Mouse (Mus musculus): ENCODE data around the gene Gm20388. TPM values are rescaled to one million over a fixed set of nuclear protein-coding genes. Genes with fewer than 3 reads are reported as not detected.
A peak's percentile ranks its signal among the peaks of the same experiment; 100 is the strongest.
"Not testable (repeated sequence)": the region's sequence is repeated elsewhere in the genome, so short reads cannot be mapped to it uniquely, and the experiment has no call there.

Gene Gm20388
- polyA plus RNA-seq, 1 experiment from 2014 or later, result not detected

DNA sequence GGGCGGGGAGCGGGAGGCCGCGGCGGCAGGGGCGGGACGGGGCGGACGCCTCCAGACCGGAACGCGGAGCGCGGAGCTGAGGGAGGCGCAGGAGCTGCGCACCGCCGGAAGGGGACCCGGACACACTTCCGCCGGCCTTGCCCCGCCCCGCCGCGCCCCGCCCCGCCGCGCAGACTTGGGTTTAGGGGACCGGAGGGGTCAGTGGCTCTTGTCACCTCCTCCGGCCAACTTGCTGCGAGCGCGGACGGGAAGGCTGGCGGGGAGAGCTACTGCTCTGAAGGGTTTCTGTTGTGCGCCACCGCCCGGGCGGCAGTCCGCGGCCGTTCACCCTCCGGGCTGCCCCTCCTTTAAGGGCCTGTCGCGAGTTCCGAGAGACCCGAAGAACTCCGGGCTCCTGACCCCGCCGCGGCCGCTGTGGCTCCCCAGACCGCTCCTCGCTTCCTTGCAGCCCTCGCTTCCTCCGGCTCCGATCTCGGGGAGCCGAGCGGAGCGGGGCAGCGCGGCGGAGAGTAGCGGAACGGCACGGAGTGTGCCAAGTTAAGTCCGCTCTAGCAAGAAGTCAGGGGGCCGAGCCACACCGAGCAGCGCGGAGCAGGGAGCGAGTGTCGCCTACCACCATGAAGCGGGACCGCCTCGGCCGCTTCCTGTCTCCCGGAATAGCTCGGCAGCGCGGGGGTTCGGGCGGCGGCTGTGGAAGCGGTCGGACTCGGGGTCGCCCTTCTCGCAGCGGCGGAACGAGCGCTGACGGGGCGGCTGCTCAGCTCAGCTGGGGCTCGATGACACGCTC is 3343.7 kb downstream of the Gm20388 start, which contains the start of the genes Zfp276 and Vps9d1:
TSS of gene Zfp276 (plus strand) at position 97 of the 787 bp plus-strand sequence.
TSS of gene Vps9d1 (minus strand) at position 250 of the 787 bp plus-strand sequence.
- Histone ChIP-seq H3K4me2 (peak within 1 kb of the TSS; percentile 96), H3K27ac (ENCODE audit: low read depth, low read length) (peak within 1 kb of the TSS; percentile 75; the same call in 1 of the 2 replicates), H3K9me3 (ENCODE audit: control insufficient read depth, low read length) (no peaks in the 10 kb centered on the region), H3K4me3 (ENCODE audit: low read depth, low read length) (peak within 1 kb of the TSS; percentile 97), H3K36me3 (ENCODE audit: control insufficient read depth, insufficient read depth, low read length) (peaks cover 16% of the 10 kb centered on the region; the same call in 1 of the 2 replicates), H3K9ac (ENCODE audit: low read length) (peak within 1 kb of the TSS; percentile 97), H3K27me3 (ENCODE audit: control insufficient read depth, insufficient read depth, low read length) (no peaks in the 10 kb centered on the region), H3K4me1 (ENCODE audit: control insufficient read depth, insufficient read depth, low read length) (peaks cover 15% of the 10 kb centered on the region)
- ATAC-seq (ENCODE audit: low FRiP score) (peak; percentile 96), DNase-seq (ENCODE audit: low spot score, missing footprints) (peak; percentile 98)
- under 1% methylated on average over 84 of the region's 99 CpGs for WGBS

- DNase-seq (ENCODE audit: low spot score, missing footprints), result peak; percentile 8
- H3K4me3 ChIP-seq (ENCODE audit: low read depth, low read length), result peak overlapping the region; percentile 97
- no peaks in the 10 kb centered on the region for H3K27me3 ChIP-seq (ENCODE audit: control insufficient read depth, insufficient read depth, low read length)
- H3K9ac ChIP-seq (ENCODE audit: low read length), result peak overlapping the region; percentile 97
- no peak for ATAC-seq (ENCODE audit: low FRiP score)
- no peaks in the 10 kb centered on the region for H3K9me3 ChIP-seq (ENCODE audit: control insufficient read depth, low read length)
- H3K36me3 ChIP-seq (ENCODE audit: control insufficient read depth, insufficient read depth, low read length), result peaks cover 15% of the 10 kb centered on the region; the same call in 1 of the 2 replicates
- H3K27ac ChIP-seq (ENCODE audit: low read depth, low read length), result no peak overlapping the region
- peak overlapping the region; percentile 96 for H3K4me2 ChIP-seq
- WGBS, result 75% methylated on average over 6 of the region's 6 CpGs
- H3K4me1 ChIP-seq (ENCODE audit: control insufficient read depth, insufficient read depth, low read length), result peaks cover 15% of the 10 kb centered on the region
Measured at GRCm38 (mm10) chr8:123255170-123255569, 3344.5 kb downstream of the Gm20388 start.

GRCm38 (mm10) chr8:123257114-123257513 is 3346.5 kb downstream of the Gm20388 start:
- H3K9ac ChIP-seq (ENCODE audit: low read length), result no peak overlapping the region
- peaks cover 10% of the 10 kb centered on the region; the same call in 1 of the 2 replicates for H3K36me3 ChIP-seq (ENCODE audit: control insufficient read depth, insufficient read depth, low read length)
- peaks cover 15% of the 10 kb centered on the region for H3K4me1 ChIP-seq (ENCODE audit: control insufficient read depth, insufficient read depth, low read length)
- no peaks in the 10 kb centered on the region for H3K9me3 ChIP-seq (ENCODE audit: control insufficient read depth, low read length)
- WGBS, result 76% methylated on average over 3 of the region's 3 CpGs
- H3K4me3 ChIP-seq (ENCODE audit: low read depth, low read length), result no peak overlapping the region
- DNase-seq (ENCODE audit: low spot score, missing footprints) (peak; percentile 39), ATAC-seq (ENCODE audit: low FRiP score) (no peak)
- no peaks in the 10 kb centered on the region for H3K27me3 ChIP-seq (ENCODE audit: control insufficient read depth, insufficient read depth, low read length)
- no peak overlapping the region for H3K27ac ChIP-seq (ENCODE audit: low read depth, low read length)
- H3K4me2 ChIP-seq, result no peak overlapping the region

DNA sequence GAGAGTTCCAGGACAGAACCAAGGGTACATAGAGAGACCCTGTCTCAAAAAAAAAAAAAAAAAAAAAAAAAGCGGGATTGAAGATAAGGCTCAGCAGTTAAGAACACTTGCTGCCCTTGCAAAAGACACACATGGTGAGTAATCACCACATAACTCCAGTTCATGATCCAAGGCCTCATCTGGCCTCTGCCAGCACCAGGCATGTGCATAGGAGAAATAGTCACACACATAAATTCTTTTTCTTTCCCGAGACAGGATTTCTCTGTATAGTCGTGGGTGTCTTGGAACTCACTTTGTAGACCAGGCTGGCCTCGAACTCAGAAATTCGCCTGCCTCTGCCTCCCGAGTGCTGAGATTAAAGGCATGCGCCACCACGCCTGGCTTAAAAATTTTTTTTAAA is 3347.0 kb downstream of the Gm20388 start:
- not testable (repeated sequence) for H3K9me3 ChIP-seq (ENCODE audit: control insufficient read depth, low read length); H3K4me3 ChIP-seq (ENCODE audit: low read depth, low read length); H3K27me3 ChIP-seq (ENCODE audit: control insufficient read depth, insufficient read depth, low read length); H3K36me3 ChIP-seq (ENCODE audit: control insufficient read depth, insufficient read depth, low read length); H3K9ac ChIP-seq (ENCODE audit: low read length); DNase-seq (ENCODE audit: low spot score, missing footprints); H3K27ac ChIP-seq (ENCODE audit: low read depth, low read length); H3K4me2 ChIP-seq; ATAC-seq (ENCODE audit: low FRiP score)
- peaks cover 15% of the 10 kb centered on the region for H3K4me1 ChIP-seq (ENCODE audit: control insufficient read depth, insufficient read depth, low read length)
- WGBS, result 94% methylated on average over 8 of the region's 8 CpGs

DNA sequence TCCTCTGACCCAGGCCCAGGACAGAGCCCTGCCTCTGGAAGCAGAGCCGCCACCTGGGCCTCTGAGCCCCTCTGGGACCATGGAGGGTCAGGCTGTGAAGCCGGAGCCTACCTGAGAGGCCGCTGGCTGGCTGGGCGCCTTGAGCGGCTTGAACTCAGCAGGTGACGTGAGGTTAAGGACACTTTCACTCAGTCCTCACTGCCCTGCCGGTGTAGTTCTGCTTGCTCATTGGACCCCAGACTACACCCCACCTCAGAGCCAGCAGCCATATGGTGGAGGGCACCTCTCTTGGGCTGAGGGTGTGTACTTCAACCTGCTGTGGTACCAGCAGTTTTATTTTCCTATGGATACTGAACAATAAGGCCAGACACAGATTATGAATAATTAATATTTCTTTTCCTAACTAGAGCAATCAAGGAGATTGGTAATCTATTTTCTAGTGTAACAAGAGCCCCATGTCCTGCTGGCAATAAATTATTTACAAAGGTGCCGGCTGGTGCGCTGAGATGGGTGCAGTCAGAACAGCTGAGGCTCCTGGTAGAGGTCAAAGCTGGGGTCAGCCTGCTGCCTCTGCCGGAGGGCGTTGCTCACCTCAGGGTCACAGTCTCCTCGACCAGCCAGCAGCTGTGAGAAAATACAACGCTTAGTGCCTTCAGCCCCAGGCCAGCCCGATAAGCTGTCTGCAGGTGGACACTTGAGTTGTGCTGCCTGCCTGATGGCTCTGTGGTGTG is 3357.4 kb downstream of the Gm20388 start:
- Histone ChIP-seq H3K4me3 (ENCODE audit: low read depth, low read length) (no peak overlapping the region), H3K27ac (ENCODE audit: low read depth, low read length) (no peak overlapping the region), H3K27me3 (ENCODE audit: control insufficient read depth, insufficient read depth, low read length) (no peaks in the 10 kb centered on the region), H3K9ac (ENCODE audit: low read length) (no peak overlapping the region), H3K9me3 (ENCODE audit: control insufficient read depth, low read length) (no peaks in the 10 kb centered on the region), H3K4me1 (ENCODE audit: control insufficient read depth, insufficient read depth, low read length) (no peaks in the 10 kb centered on the region), H3K4me2 (no peak overlapping the region), H3K36me3 (ENCODE audit: control insufficient read depth, insufficient read depth, low read length) (peaks cover 21% of the 10 kb centered on the region)
- WGBS, result 78% methylated on average over 14 of the region's 14 CpGs
- ATAC-seq (ENCODE audit: low FRiP score), result 0 out of 2 replicates have a peak, but pooled peaks have one; percentile 48
- peak; percentile 78 for DNase-seq (ENCODE audit: low spot score, missing footprints)

DNA sequence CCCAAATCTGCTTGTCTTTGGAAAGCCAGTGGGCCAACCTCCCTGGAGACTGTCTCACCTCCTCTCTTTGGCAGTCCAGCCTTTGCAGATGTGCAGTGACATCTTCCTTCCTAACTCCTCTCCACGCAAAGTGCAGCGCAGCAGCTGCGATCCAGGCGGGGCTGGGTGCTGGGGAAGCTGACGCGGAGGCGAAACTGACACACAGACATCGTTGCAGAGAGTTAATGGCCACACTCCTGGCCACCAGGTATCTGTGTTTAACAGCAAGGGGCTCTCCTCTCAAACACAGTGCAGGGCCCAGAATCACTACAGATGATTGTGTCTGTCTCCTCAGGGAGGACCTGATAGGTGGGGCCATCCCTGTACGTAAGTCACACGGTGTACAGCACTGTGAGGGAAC is 3360.5 kb downstream of the Gm20388 start:
- H3K27ac ChIP-seq (ENCODE audit: low read depth, low read length), result no peak overlapping the region
- no peaks in the 10 kb centered on the region for H3K27me3 ChIP-seq (ENCODE audit: control insufficient read depth, insufficient read depth, low read length)
- peaks cover 12% of the 10 kb centered on the region for H3K36me3 ChIP-seq (ENCODE audit: control insufficient read depth, insufficient read depth, low read length)
- DNase-seq (ENCODE audit: low spot score, missing footprints) (peak; percentile 81), ATAC-seq (ENCODE audit: low FRiP score) (no peak)
- no peak overlapping the region for H3K4me2 ChIP-seq
- H3K4me1 ChIP-seq (ENCODE audit: control insufficient read depth, insufficient read depth, low read length), result no peaks in the 10 kb centered on the region
- H3K4me3 ChIP-seq (ENCODE audit: low read depth, low read length), result no peak overlapping the region
- H3K9me3 ChIP-seq (ENCODE audit: control insufficient read depth, low read length), result no peaks in the 10 kb centered on the region
- H3K9ac ChIP-seq (ENCODE audit: low read length), result no peak overlapping the region
- WGBS, result 92% methylated on average over 10 of the region's 10 CpGs

- no peaks in the 10 kb centered on the region for H3K4me1 ChIP-seq (ENCODE audit: control insufficient read depth, insufficient read depth, low read length)
- peak; percentile 67 for DNase-seq (ENCODE audit: low spot score, missing footprints)
- 86% methylated on average over 4 of the region's 4 CpGs for WGBS
- no peaks in the 10 kb centered on the region for H3K9me3 ChIP-seq (ENCODE audit: control insufficient read depth, low read length)
- no peaks in the 10 kb centered on the region for H3K27me3 ChIP-seq (ENCODE audit: control insufficient read depth, insufficient read depth, low read length)
- H3K4me2 ChIP-seq, result no peak overlapping the region
- ATAC-seq (ENCODE audit: low FRiP score), result no peak
- no peak overlapping the region for H3K9ac ChIP-seq (ENCODE audit: low read length)
- H3K36me3 ChIP-seq (ENCODE audit: control insufficient read depth, insufficient read depth, low read length), result peaks cover 9% of the 10 kb centered on the region
- no peak overlapping the region for H3K4me3 ChIP-seq (ENCODE audit: low read depth, low read length)
- H3K27ac ChIP-seq (ENCODE audit: low read depth, low read length), result no peak overlapping the region
Measured at GRCm38 (mm10) chr8:123271901-123272300, 3361.3 kb downstream of the Gm20388 start.

DNA sequence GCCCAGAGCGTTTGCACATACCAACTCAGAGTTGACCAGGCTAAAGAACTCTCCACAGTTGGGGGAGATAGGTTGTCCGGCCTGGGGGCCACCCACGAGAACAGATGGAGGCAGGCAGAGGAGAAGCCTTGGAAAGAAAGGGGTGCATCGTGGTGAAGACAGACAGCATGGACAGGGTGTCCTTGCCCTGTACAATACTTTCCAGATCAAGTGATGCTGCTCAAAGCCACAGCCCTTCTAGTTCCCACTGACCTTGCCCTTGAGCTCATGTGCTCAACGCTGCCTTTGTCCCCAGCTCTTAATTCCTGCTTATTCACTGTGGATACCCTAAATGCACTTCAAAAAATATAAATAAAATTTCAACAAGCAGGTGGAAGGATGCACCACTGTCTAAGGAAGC is 3363.8 kb downstream of the Gm20388 start:
- H3K36me3 ChIP-seq (ENCODE audit: control insufficient read depth, insufficient read depth, low read length), result 0 out of 2 replicates have a peak, but pooled peaks cover 3% of the 10 kb centered on the region
- 86% methylated on average over 5 of the region's 5 CpGs for WGBS
- no peak for ATAC-seq (ENCODE audit: low FRiP score)

GRCm38 (mm10) chr8:123275096-123275495 is 3364.5 kb downstream of the Gm20388 start:
- H3K36me3 ChIP-seq (ENCODE audit: control insufficient read depth, insufficient read depth, low read length), result 0 out of 2 replicates have a peak, but pooled peaks cover 3% of the 10 kb centered on the region
- no peaks in the 10 kb centered on the region for H3K4me1 ChIP-seq (ENCODE audit: control insufficient read depth, insufficient read depth, low read length)
- H3K4me3 ChIP-seq (ENCODE audit: low read depth, low read length), result no peak overlapping the region
- H3K9ac ChIP-seq (ENCODE audit: low read length), result no peak overlapping the region
- H3K27me3 ChIP-seq (ENCODE audit: control insufficient read depth, insufficient read depth, low read length), result no peaks in the 10 kb centered on the region
- no peak overlapping the region for H3K4me2 ChIP-seq
- H3K27ac ChIP-seq (ENCODE audit: low read depth, low read length), result no peak overlapping the region
- no peak for DNase-seq (ENCODE audit: low spot score, missing footprints)
- ATAC-seq (ENCODE audit: low FRiP score), result no peak
- WGBS, result 96% methylated on average over 12 of the region's 12 CpGs
- H3K9me3 ChIP-seq (ENCODE audit: control insufficient read depth, low read length), result no peaks in the 10 kb centered on the region

More for the DNA sequence above, 3363.8 kb downstream of the Gm20388 start:
- Histone ChIP-seq H3K4me1 (ENCODE audit: control insufficient read depth, insufficient read depth, low read length) (no peaks in the 10 kb centered on the region), H3K4me3 (ENCODE audit: low read depth, low read length) (no peak overlapping the region), H3K9ac (ENCODE audit: low read length) (no peak overlapping the region), H3K27ac (ENCODE audit: low read depth, low read length) (no peak overlapping the region), H3K9me3 (ENCODE audit: control insufficient read depth, low read length) (no peaks in the 10 kb centered on the region), H3K27me3 (ENCODE audit: control insufficient read depth, insufficient read depth, low read length) (no peaks in the 10 kb centered on the region), H3K4me2 (no peak overlapping the region)
- DNase-seq (ENCODE audit: low spot score, missing footprints), result no peak

Data from midbrain, embryonic 11.5 days (tissue).